Mouse (Mus musculus) limb, embryonic 14.5 days (tissue): ENCODE measurements around the gene Gba2. TPM values are rescaled to one million over a fixed set of nuclear protein-coding genes. Genes with fewer than 3 reads are reported as not detected.

Source experiments
- ATAC-seq: fragments of 200-750 bp; cut with Nextera tagmentation; 2 replicates; pipeline ENCODE4 v1.8.0; 2017; ENCODE audit warnings: low read depth, moderate number of reproducible peaks, moderate TSS enrichment; ENCODE audit not compliant: low FRiP score
- DNase-seq: peaks from one replicate; pipeline ENCODE4 v3.0.0-alpha.2; 2015; ENCODE audit warnings: low spot score
- H3K27ac ChIP-seq: fragments of 300-500 bp; sonication (generic); replicated peaks from 2 replicates; pipeline ENCODE4 v1.5.1; 2014; ENCODE audit warnings: low read depth, mild to moderate bottlenecking, low read length, moderate library complexity, mixed read lengths
- H3K27me3 ChIP-seq: fragments of 300-500 bp; sonication (generic); 2 replicates; pipeline ENCODE4 v1.6.1; 2014; ENCODE audit warnings: low read length, mixed read lengths; ENCODE audit not compliant: control insufficient read depth, insufficient read depth
- H3K36me3 ChIP-seq: fragments of 300-500 bp; sonication (generic); 2 replicates; pipeline ENCODE4 v1.6.1; 2014; ENCODE audit warnings: mild to moderate bottlenecking, low read length, moderate library complexity, mixed read lengths; ENCODE audit not compliant: control insufficient read depth, insufficient read depth
- H3K4me1 ChIP-seq: fragments of 300-500 bp; sonication (generic); 2 replicates; pipeline ENCODE4 v1.6.1; 2014; ENCODE audit warnings: antibody characterized with exemption, low read length, mixed read lengths; ENCODE audit not compliant: control insufficient read depth, insufficient read depth
- H3K4me2 ChIP-seq: fragments of 300-500 bp; sonication (generic); replicated peaks from 2 replicates; pipeline ENCODE4 v1.6.1; 2014; ENCODE audit warnings: low read depth, mild to moderate bottlenecking, low read length, moderate library complexity; ENCODE audit not compliant: severe bottlenecking
- H3K4me3 ChIP-seq: fragments of 300-500 bp; sonication (generic); replicated peaks from 2 replicates; pipeline ENCODE4 v1.5.1; 2014; ENCODE audit warnings: low read length
- H3K9ac ChIP-seq: fragments of 300-500 bp; sonication (generic); 2 replicates; pipeline ENCODE4 v1.6.1; 2014; ENCODE audit warnings: mild to moderate bottlenecking, low read depth, low read length, moderate library complexity; ENCODE audit not compliant: severe bottlenecking
- H3K9me3 ChIP-seq: fragments of 300-500 bp; sonication (generic); 2 replicates; pipeline ENCODE4 v1.6.1; 2016; ENCODE audit warnings: low read length; ENCODE audit not compliant: control insufficient read depth
- POLR2A ChIP-seq: fragments of 200-500 bp; IDR thresholded peaks from 2 replicates; pipeline ENCODE4 v1.8.0; 2012; ENCODE audit warnings: inconsistent platforms, mild to moderate bottlenecking, moderate library complexity, borderline replicate concordance; ENCODE audit not compliant: insufficient read depth, insufficient read length; ENCODE audit errors: extremely low read depth
- WGBS: fragments of 180-500 bp; shearing (Covaris S2); extraction: QIAGEN DNeasy Blood & Tissue Kit; methylation state at CpG from one replicate; pipeline ENCODE4 v1.1.7; 2014; 5-methylcytosine and 5-hydroxymethylcytosine counted together
- polyA plus RNA-seq, 2 experiments: library from polyadenylated mRNA; depleted of rRNA in 1 of 2; stranded (reverse) in 1 of 2; unstranded in 1 of 2; fragments of >200 nt; fragmentation: Nextera tagmentation in 1 of 2; extraction: Ambion mirVana in 1 of 2; gene quantifications; 2 replicates each; pipeline versions ENCODE4 v1.2.1 to v1.2.3; 2012 to 2014

Gene Gba2
- polyA plus RNA-seq, 2 experiments: 18.4 to 39.8 TPM

GRCm38 (mm10) chr4:43549055-43549454 is 29.6 kb downstream of the Gba2 start:
- Histone ChIP-seq H3K4me1 (no peaks in the 10 kb centered on the region), H3K9me3 (no peaks in the 10 kb centered on the region; the same call in 1 of the 2 replicates), H3K36me3 (peaks cover 100% of the 10 kb centered on the region), H3K27me3 (no peaks in the 10 kb centered on the region), H3K9ac (no peak overlapping the region), H3K27ac (no peak overlapping the region), H3K4me2 (no peak overlapping the region), H3K4me3 (no peak overlapping the region)
- no peak for DNase-seq
- TF ChIP-seq POLR2A: no peak
- no peak for ATAC-seq
- WGBS: 88% methylated on average over 12 of the region's 12 CpGs

GRCm38 (mm10) chr4:43547160-43547559 is 31.5 kb downstream of the Gba2 start:
- H3K4me3 ChIP-seq: no peak overlapping the region
- H3K27ac ChIP-seq: no peak overlapping the region
- no peaks in the 10 kb centered on the region for H3K4me1 ChIP-seq
- no peak overlapping the region for H3K4me2 ChIP-seq
- TF ChIP-seq POLR2A: no peak
- H3K9me3 ChIP-seq: no peaks in the 10 kb centered on the region
- H3K27me3 ChIP-seq: no peaks in the 10 kb centered on the region
- no peak overlapping the region for H3K9ac ChIP-seq
- peaks cover 100% of the 10 kb centered on the region for H3K36me3 ChIP-seq
- no peak for DNase-seq
- 94% methylated on average over 8 of the region's 8 CpGs for WGBS
- ATAC-seq: no peak

GRCm38 (mm10) chr4:43546375-43547047 is 32.2 kb downstream of the Gba2 start:
- no peak for TF ChIP-seq POLR2A
- Histone ChIP-seq H3K4me3 (no peak overlapping the region), H3K27me3 (no peaks in the 10 kb centered on the region)

GRCm38 (mm10) chr4:43542044-43542443 is 36.6 kb downstream of the Gba2 start:
- no peak for DNase-seq
- no peak overlapping the region for H3K27ac ChIP-seq
- H3K4me1 ChIP-seq: no peaks in the 10 kb centered on the region
- no peak for ATAC-seq
- no peak for TF ChIP-seq POLR2A
- peaks cover 95% of the 10 kb centered on the region for H3K36me3 ChIP-seq
- H3K9me3 ChIP-seq: no peaks in the 10 kb centered on the region
- 61% methylated on average over 3 of the region's 3 CpGs for whole genome bisulfite sequencing
- H3K27me3 ChIP-seq: no peaks in the 10 kb centered on the region
- H3K4me3 ChIP-seq: no peak overlapping the region
- no peak overlapping the region for H3K9ac ChIP-seq
- no peak overlapping the region for H3K4me2 ChIP-seq

More at GRCm38 (mm10) chr4:43546375-43547047, 32.2 kb downstream of the Gba2 start:
- Histone ChIP-seq H3K36me3 (peaks cover 100% of the 10 kb centered on the region), H3K4me1 (no peaks in the 10 kb centered on the region), H3K4me2 (no peak overlapping the region), H3K9me3 (no peaks in the 10 kb centered on the region), H3K27ac (no peak overlapping the region), H3K9ac (no peak overlapping the region)
- ATAC-seq (no peak), DNase-seq (no peak)
- WGBS: 93% methylated on average over 11 of the region's 12 CpGs

GRCm38 (mm10) chr4:43536031-43536430 is 42.6 kb downstream of the Gba2 start:
- TF ChIP-seq POLR2A: no peak
- WGBS: 94% methylated on average over 9 of the region's 9 CpGs
- H3K36me3 ChIP-seq: peaks cover 100% of the 10 kb centered on the region
- no peak overlapping the region for H3K4me3 ChIP-seq
- H3K4me2 ChIP-seq: no peak overlapping the region
- no peaks in the 10 kb centered on the region for H3K9me3 ChIP-seq
- DNase-seq (no peak), ATAC-seq (no peak)
- H3K4me1 ChIP-seq: no peaks in the 10 kb centered on the region
- H3K9ac ChIP-seq: no peak overlapping the region
- no peaks in the 10 kb centered on the region for H3K27me3 ChIP-seq
- no peak overlapping the region for H3K27ac ChIP-seq
